Mouse (Mus musculus): Measurements from ENCODE around the gene Fat3.

Gene Fat3

DNA sequence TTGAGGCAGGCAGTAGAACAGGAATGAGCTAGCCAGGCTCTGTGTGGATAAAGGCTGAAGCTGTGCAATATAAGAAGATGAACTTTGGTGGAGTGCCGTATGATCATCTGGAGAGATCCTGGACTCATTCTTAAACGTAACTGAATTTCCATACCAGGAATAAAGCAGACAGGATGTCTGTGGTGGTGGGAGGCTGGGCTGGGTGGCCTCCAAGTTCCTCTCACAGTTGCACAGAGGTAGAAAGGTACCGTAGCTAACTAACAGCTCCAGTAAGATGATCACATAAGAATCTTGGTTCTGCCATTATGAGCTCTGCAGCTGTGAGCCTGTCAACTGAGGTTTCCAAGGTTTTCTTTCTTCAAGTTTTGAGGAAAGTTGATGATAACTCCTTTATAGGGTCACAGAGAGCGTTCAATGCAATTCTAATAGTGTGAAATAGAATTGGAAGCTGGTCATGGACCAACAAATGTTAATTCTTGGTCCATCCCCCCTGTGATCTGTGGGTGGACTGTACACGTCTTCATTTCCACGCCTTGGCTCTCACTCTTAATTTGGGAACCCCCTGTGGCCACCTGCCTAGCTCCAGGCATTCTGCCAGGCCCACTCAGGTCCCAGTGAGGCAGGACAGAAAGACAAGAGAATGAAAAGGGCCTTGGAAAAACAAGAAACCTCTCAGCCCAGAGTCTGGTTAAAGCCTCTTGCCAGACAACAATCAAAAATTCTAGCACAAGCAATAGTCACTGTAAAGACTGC lies 547.3 kb downstream of the Fat3 start:
- peak; percentile 57 for ATAC-seq (ENCODE audit: low TSS enrichment)

DNA sequence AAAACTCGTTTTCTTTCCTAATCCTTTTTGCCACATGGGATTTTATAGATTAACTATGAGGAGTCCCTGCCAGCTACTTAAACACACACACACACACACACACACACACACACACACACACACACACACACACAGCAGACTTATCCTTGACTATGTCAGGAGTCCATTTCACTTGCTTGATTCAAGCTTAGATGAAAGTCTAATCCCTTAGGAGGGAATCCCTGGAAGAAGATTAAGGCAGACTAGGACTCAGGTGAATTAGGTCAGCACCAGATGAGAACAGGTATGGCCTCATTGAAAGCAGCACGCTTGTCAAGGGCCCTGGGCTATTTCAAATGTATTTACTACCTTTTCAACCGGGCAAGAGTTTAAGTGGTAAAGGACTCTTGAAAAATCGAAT lies 553.0 kb downstream of the Fat3 start:
- no peak for ATAC-seq (ENCODE audit: low TSS enrichment)

- ATAC-seq (ENCODE audit: low TSS enrichment), result no peak
These were observed 556.9 kb downstream of the Fat3 start for GRCm38 (mm10) chr9:15944182-15944581.

DNA sequence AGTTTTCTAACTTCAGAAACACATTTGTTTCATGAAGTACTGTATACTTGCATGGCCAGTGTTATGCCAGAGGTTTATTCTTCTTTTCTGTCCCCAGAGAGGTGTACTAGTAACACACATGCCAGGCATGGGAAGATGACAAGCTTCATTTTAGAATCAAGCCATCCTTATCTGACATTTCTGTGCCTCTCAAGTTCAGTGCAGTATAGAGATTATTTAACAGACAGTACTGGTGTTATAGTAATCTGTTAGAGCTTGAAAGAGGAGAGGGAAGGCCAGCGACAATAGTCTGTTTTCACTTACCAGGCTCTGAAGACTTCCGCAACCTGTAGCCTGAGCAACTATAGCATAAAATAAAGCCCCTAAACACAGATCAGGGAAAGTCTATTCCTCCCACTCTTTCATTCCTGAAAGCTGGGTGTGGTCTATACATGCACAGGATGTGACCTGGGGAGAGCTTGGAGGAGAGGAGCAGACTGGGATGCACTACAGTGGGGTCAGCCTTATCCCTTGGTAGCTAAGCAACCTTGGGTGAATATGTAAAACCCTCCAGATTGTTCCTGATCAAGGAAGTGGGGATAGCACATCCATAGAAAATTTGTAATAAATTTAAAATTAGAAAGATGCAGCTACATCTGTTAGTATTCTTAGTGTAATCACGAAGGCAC lies 557.5 kb downstream of the Fat3 start:
- no peak for ATAC-seq (ENCODE audit: low TSS enrichment)

GRCm38 (mm10) chr9:15941818-15942217 lies 559.3 kb downstream of the Fat3 start:
- ATAC-seq (ENCODE audit: low TSS enrichment), result no peak

GRCm38 (mm10) chr9:15940933-15941673 lies 560.0 kb downstream of the Fat3 start:
- no peak for ATAC-seq (ENCODE audit: low TSS enrichment)

- no peak for ATAC-seq (ENCODE audit: low TSS enrichment)
These were observed 561.5 kb downstream of the Fat3 start for GRCm38 (mm10) chr9:15939594-15939993.

- no peak for ATAC-seq (ENCODE audit: low TSS enrichment)
These were observed 563.1 kb downstream of the Fat3 start for GRCm38 (mm10) chr9:15937837-15938514.

DNA sequence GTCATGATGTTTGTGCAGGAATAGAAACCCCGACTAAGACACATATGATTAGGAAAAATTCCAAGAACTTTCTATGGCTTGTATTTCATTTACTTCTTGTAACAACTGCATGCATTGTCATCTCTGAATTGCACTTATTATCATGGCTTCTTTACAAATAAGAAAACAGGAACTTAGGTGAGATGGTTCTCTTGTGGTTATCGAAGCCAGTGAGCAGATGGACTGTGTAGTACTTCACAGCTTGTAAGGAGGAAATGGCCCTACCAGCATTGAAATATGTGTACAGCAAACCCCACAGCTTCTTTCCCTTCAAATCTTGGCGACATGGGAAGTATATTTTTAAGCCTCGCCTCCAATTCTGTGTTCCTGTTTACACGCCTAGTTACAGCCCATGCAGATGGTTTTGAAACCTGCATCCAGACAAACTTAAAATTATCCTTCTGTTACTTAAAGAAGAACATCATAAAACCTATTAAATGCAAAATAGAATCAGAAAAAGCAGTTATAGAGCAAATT lies 570.1 kb downstream of the Fat3 start:
- peak; percentile 83 for ATAC-seq (ENCODE audit: low TSS enrichment)

GRCm38 (mm10) chr9:15928331-15928730 lies 572.8 kb downstream of the Fat3 start:
- ATAC-seq (ENCODE audit: low TSS enrichment), result no peak

DNA sequence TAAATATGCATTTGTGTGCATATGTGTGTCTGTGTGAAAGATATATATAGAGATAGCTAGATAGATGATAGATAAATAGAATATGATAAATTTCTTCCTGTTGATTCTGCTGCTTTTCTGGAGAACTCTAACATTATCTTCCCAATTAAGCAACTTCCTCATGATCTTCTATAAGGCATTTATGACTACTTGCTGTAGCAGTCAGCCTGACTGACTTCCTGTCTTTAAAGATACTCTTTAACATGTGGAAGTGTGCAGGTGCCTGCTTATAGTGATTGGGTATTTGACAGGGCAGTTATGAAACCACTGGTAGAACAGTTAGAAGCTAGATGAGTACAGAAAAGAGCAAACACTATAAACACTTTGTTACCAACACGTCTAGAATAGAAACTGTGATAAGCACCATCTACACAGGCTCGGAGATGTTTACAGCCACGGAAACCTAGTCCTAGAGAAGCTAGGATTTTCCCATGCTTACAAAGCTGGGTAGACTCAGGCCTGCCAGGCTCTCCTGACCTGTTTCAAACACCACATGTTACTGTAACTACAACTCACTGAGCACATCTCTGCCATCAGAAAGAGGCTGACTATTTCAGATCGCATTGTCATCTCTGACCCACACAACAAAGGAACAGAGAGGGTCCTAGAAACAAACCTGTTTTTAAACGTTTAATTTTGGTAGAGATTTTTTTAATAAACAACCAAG lies 573.6 kb downstream of the Fat3 start:
- ATAC-seq (ENCODE audit: low TSS enrichment), result no peak

- ATAC-seq (ENCODE audit: low TSS enrichment), result no peak
These were observed 575.8 kb downstream of the Fat3 start for GRCm38 (mm10) chr9:15925237-15925636.

DNA sequence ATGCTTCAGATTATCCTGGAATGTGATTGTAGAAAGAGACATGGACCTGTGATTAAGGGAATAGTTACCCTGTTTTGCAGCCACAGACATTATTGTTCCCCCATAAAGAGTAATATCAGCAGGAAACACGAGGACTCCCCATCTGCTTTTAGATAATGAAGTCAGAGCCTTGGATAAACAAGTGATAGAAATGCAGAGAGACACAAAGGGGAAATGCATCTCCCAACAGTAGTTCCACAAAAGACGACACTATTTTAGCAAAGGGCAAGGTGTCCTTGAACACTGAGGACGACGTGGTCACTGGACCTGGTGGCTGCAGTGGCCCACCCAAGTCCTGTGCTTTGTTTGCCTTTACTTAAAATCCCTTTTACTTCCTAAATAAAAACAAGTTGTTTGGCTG lies 580.8 kb downstream of the Fat3 start:
- no peak for ATAC-seq (ENCODE audit: low TSS enrichment)

GRCm38 (mm10) chr9:15919373-15920005 lies 581.6 kb downstream of the Fat3 start:
- peak; percentile 92 for ATAC-seq (ENCODE audit: low TSS enrichment)

DNA sequence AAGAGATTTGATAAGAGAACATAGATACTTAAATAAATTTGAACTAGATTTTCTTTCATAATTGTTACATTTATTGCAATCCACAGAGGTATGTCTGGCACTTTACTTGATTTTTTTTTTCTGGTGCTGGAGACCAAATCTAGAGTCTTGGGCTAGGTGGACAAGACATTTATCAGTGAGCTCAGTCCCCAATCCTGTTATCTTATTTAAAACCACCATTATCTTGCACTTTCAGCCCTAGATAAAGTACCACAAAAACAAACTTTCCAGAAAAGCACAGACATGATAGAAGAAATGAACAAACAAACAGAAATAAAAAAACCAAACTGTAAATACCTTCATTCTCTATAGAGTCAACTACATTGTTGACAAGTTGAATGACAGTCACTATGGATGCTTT lies 584.5 kb downstream of the Fat3 start:
- no peak for ATAC-seq (ENCODE audit: low TSS enrichment)

DNA sequence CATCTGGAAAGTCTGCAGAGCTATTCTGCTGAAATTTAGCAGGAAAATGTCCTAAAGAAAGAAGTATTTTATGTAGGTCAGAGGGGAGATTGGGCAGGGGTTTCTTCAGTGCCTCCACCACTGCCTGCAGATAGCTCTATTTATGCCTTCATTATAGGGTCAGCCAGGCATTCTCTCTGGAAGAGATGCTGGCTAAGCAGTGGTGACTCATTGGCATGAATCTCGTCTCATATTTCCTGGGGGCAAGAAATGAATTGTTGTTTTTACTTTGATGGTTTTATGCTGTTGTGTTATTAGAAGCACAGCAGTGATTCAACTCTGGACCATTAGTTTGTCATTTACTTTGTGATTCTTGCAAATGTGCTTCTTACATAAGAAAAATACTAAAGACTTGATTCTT lies 588.4 kb downstream of the Fat3 start:
- ATAC-seq (ENCODE audit: low TSS enrichment), result no peak

- ATAC-seq (ENCODE audit: low TSS enrichment), result no peak
These were observed 591.5 kb downstream of the Fat3 start for GRCm38 (mm10) chr9:15909397-15910113.

DNA sequence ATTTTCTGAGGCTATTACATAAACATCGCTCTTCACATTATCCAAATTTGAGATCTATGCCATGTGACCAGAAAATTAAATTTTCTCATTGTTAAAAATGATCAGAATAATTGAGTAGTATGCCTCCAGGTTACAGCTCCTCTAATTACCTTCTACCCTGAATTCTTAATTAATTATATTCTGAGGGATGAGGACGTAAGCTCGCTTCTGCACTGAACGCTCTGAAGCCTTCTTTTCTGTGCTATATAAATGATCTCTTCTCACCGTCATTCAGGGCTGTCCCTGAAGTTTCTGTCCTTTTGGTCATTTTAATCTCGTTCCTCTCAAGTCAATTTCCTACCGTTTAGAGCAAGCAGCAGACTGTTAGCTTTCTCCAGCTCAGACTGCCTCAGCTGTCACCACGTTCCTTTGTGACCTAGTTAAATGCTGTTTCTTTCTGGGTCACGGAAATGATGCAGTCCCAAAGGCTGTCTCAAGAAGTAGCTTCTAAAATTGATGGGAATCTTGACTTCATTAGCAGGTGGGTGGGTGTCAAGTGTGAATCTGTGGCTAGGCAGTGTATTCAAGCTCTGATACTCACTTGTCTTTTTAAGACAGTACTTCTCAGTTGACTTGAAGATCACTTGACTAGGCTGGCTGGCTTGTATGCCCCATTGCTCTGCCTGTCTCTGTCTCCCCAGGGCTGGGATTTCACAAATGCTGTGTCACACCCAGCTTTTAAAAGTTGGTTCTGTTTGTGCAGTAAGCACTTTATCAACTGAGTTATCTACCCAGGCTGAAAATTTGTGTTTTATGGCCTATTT lies 596.9 kb downstream of the Fat3 start:
- peak; percentile 96 for ATAC-seq (ENCODE audit: low TSS enrichment)

GRCm38 (mm10) chr9:15898112-15898511 lies 603.0 kb downstream of the Fat3 start:
- ATAC-seq (ENCODE audit: low TSS enrichment), result no peak

Data from frontal cortex, adult (tissue).